In genomic region chr1:182112385-182112784, GRCm38 (mm10) we compare ENCODE assay signal across 22 mouse cellular contexts. TPM values are rescaled to one million over a fixed set of nuclear protein-coding genes. Genes with fewer than 3 reads are reported as not detected.
"Had no signal": no experiment of that assay in that cellular context is flagged by ENCODE, and none has a peak within 500 bp of the region (broad histone marks: within the 10 kb centered on the region; RNA-seq: fewer than 3 reads in every experiment).

No protein-coding gene starts in this region.

- H3K27ac ChIP-seq: kidney, postnatal 0 days; limb, embryonic 12.5 days; liver, embryonic 14.5 days; neural tube, embryonic 15.5 days had no signal

- H3K9me3 ChIP-seq: limb, embryonic 12.5 days; neural tube, embryonic 15.5 days had no signal

- H3K27me3 ChIP-seq: neural tube, embryonic 15.5 days had no signal

- H3K9ac ChIP-seq: limb, embryonic 12.5 days; liver, embryonic 14.5 days; neural tube, embryonic 15.5 days had no signal

- H3K36me3 ChIP-seq: limb, embryonic 12.5 days; neural tube, embryonic 15.5 days had no signal

- H3K4me3 ChIP-seq: limb, embryonic 12.5 days; myocyte; neural tube, embryonic 15.5 days had no signal

- DNase-seq: layer of hippocampus, adult 9-11 months; layer of hippocampus, postnatal 36 days; midbrain, embryonic 14.5 days; right cerebral cortex, adult 18-20 months; right cerebral cortex, postnatal 25 days; thymus, adult 2 months; thymus, postnatal 25 days had no signal

- H3K4me2 ChIP-seq: neural tube, embryonic 15.5 days had no signal

RNA-seq across cellular contexts. Expression of gene Vmn1r1, which starts 51.9 kb away (rescaled TPM):
- total RNA-seq: layer of hippocampus, adult 18-20 months; layer of hippocampus, postnatal 36 days; left cerebral cortex, adult 8-10 months; left cerebral cortex, postnatal 25 days; liver, adult 2 months; megakaryocyte-erythroid progenitor cell, adult 5-6 weeks had no signal
- polyA plus RNA-seq: kidney, postnatal 0 days; limb, embryonic 12.5 days; liver, adult 2 months; liver, embryonic 14.5 days; lung, embryonic 16.5 days; midbrain, embryonic 14.5 days; myocyte; neural tube, embryonic 11.5 days; neural tube, embryonic 15.5 days; small intestine, adult 2 months; testis, adult 2 months; thymus, adult 2 months; urinary bladder, adult 2 months had no signal
